Mouse (Mus musculus) erythroblast, embryonic 14.5 days (primary cell): ENCODE data around the gene Dpy19l3.

ENCODE experiments used
- GATA1 ChIP-seq: IDR thresholded peaks from 2 replicates; pipeline ENCODE4 v1.6.1; 2012; ENCODE audit warnings: low read length, inconsistent platforms, mixed read lengths
- TAL1 ChIP-seq: IDR thresholded peaks from 3 replicates; pipeline ENCODE4 v1.6.1; 2012; ENCODE audit warnings: low read length, inconsistent platforms, mixed read lengths

DNA sequence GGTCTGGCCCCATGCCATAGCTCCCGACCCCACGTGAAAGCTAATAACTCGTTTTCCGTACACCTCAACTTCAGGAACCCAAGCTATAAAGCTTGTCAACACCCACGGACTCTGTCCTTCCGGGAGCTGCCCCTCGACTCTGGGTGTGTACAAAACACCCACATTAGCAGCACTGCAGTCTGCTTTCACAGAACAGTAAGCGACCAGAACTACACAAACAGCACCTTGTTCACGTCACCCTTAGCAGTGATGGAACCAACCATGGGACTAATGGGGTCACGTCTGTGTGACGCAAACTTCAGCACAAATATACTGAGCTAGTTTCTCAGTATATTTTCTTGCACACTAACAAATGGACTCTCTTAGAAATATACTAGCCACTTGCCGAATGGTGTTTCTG is 19.9 kb upstream of the Dpy19l3 start:
- TF ChIP-seq GATA1 = no peak
- TF ChIP-seq TAL1 = no peak
